Mouse (Mus musculus): ENCODE results near the gene Atp5d. TPM values are rescaled to one million over a fixed set of nuclear protein-coding genes. Genes with fewer than 3 reads are reported as not detected.

The Atp5d gene
- polyA plus RNA-seq, 1 experiment = 242 TPM

DNA sequence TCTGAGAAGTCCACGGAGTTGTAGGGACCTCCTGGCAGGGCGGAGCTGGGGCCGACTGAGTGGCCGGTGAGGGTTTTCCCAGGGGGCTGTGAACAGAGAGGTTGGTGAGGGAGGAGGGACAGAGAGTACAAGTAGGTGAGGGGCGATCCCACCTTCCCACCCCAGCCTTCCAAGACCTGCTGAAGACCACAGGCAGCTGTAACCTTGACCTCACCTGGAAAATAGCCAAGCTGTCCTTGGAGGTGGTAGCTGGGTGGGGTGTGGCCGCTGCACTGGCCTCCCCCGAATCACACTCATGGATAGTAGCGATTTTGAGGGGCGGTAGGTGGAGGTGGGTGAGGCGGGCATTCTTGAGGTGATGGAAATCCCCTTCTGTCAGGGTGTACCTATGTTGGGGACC is 3.3 kb upstream of the Atp5d start:
- TF ChIP-seq POLR2A (IDR thresholded peaks at IDR 0.05; ENCODE audit: insufficient read depth, low read length) (no peak), EP300 (IDR thresholded peaks at IDR 0.05; ENCODE audit: insufficient read depth, low read depth, low read length) (no peak), CTCF (IDR thresholded peaks at IDR 0.05; ENCODE audit: low read depth, low read length) (no peak)
- Histone ChIP-seq H3K9ac (ENCODE audit: low read depth, poor library complexity, severe bottlenecking) (no peak overlapping the region), H3K36me3 (ENCODE audit: control insufficient read depth, insufficient read depth, low read length, poor library complexity, severe bottlenecking) (no peaks in the 10 kb centered on the region), H3K4me3 (ENCODE audit: low read depth, low read length) (no peak overlapping the region), H3K27ac (ENCODE audit: insufficient read depth, low read length) (no peak overlapping the region), H3K27me3 (ENCODE audit: control insufficient read depth, insufficient read depth, low read length, poor library complexity, severe bottlenecking) (no peaks in the 10 kb centered on the region), H3K9me3 (replicated peaks; ENCODE audit: control insufficient read depth, insufficient read depth, low read length, poor library complexity, severe bottlenecking) (no peaks in the 10 kb centered on the region), H3K4me1 (ENCODE audit: control insufficient read depth, insufficient read depth, low read length) (no peaks in the 10 kb centered on the region)

- no peaks in the 10 kb centered on the region for H3K4me1 ChIP-seq (ENCODE audit: control insufficient read depth, insufficient read depth, low read length)
- H3K4me3 ChIP-seq (ENCODE audit: low read depth, low read length) = no peak overlapping the region
- H3K27ac ChIP-seq (ENCODE audit: insufficient read depth, low read length) = no peak overlapping the region
- H3K36me3 ChIP-seq (ENCODE audit: control insufficient read depth, insufficient read depth, low read length, poor library complexity, severe bottlenecking) = no peaks in the 10 kb centered on the region
- no peaks in the 10 kb centered on the region for H3K9me3 ChIP-seq (replicated peaks; ENCODE audit: control insufficient read depth, insufficient read depth, low read length, poor library complexity, severe bottlenecking)
- no peak for TF ChIP-seq POLR2A (IDR thresholded peaks at IDR 0.05; ENCODE audit: insufficient read depth, low read length)
- no peak for TF ChIP-seq CTCF (IDR thresholded peaks at IDR 0.05; ENCODE audit: low read depth, low read length)
- TF ChIP-seq EP300 (IDR thresholded peaks at IDR 0.05; ENCODE audit: insufficient read depth, low read depth, low read length) = no peak
- no peak overlapping the region for H3K9ac ChIP-seq (ENCODE audit: low read depth, poor library complexity, severe bottlenecking)
- H3K27me3 ChIP-seq (ENCODE audit: control insufficient read depth, insufficient read depth, low read length, poor library complexity, severe bottlenecking) = no peaks in the 10 kb centered on the region
These were observed 2.8 kb upstream of the Atp5d start for GRCm38 (mm10) chr10:80135641-80136040.

DNA sequence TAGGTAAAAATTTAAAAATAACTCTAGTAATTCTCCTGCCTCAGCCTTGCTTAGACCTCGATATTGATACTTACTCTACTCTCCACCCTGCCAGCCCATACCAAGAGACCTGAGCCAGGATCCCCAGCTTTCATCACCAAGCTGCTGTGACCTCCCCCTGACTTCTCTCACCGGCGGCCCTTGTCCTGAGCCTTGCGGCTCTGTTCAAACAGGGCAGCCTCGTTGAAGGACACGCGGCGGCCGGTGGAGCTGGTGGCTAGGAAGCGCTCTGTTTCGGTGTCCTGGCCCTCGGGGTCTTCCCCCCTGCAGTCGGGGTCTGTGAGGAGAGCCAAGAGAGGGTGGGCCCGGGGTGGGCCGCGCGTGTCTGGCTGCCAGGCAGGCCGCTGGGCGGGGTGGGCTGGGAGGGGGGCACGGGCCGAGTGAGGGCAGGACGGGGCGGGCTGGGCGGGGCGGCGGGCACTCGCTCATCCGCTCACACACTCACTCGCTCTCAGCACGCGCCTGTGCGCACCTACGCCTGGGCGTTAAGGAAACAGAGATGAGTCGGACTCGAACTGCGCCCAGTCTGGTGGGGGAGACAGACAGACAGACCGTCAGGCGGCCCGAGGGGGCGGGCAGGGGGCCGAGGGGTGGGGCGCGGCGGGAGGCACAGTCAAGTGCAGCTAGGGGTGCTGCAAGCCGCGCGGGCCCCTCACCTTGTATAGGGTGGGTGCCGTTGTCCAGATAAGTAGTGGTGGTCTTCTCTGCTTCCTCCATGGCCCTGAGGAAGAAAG is 2.1 kb upstream of the Atp5d start:
- no peak for TF ChIP-seq CTCF (IDR thresholded peaks at IDR 0.05; ENCODE audit: low read depth, low read length)
- TF ChIP-seq POLR2A (IDR thresholded peaks at IDR 0.05; ENCODE audit: insufficient read depth, low read length) = no peak
- TF ChIP-seq EP300 (IDR thresholded peaks at IDR 0.05; ENCODE audit: insufficient read depth, low read depth, low read length) = no peak
- Histone ChIP-seq H3K9me3 (replicated peaks; ENCODE audit: control insufficient read depth, insufficient read depth, low read length, poor library complexity, severe bottlenecking) (no peaks in the 10 kb centered on the region), H3K27ac (ENCODE audit: insufficient read depth, low read length) (no peak overlapping the region), H3K9ac (ENCODE audit: low read depth, poor library complexity, severe bottlenecking) (peak overlapping the region; percentile 27), H3K4me3 (ENCODE audit: low read depth, low read length) (peak overlapping the region; percentile 72), H3K27me3 (ENCODE audit: control insufficient read depth, insufficient read depth, low read length, poor library complexity, severe bottlenecking) (no peaks in the 10 kb centered on the region), H3K4me1 (ENCODE audit: control insufficient read depth, insufficient read depth, low read length) (no peaks in the 10 kb centered on the region), H3K36me3 (ENCODE audit: control insufficient read depth, insufficient read depth, low read length, poor library complexity, severe bottlenecking) (no peaks in the 10 kb centered on the region)

- Histone ChIP-seq H3K9ac (ENCODE audit: low read depth, poor library complexity, severe bottlenecking) (peak overlapping the region; percentile 75), H3K27me3 (ENCODE audit: control insufficient read depth, insufficient read depth, low read length, poor library complexity, severe bottlenecking) (no peaks in the 10 kb centered on the region), H3K4me3 (ENCODE audit: low read depth, low read length) (peak overlapping the region; percentile 72), H3K36me3 (ENCODE audit: control insufficient read depth, insufficient read depth, low read length, poor library complexity, severe bottlenecking) (no peaks in the 10 kb centered on the region), H3K27ac (ENCODE audit: insufficient read depth, low read length) (no peak overlapping the region), H3K9me3 (replicated peaks; ENCODE audit: control insufficient read depth, insufficient read depth, low read length, poor library complexity, severe bottlenecking) (no peaks in the 10 kb centered on the region), H3K4me1 (ENCODE audit: control insufficient read depth, insufficient read depth, low read length) (no peaks in the 10 kb centered on the region)
- TF ChIP-seq CTCF (IDR thresholded peaks at IDR 0.05; ENCODE audit: low read depth, low read length) (no peak), POLR2A (IDR thresholded peaks at IDR 0.05; ENCODE audit: insufficient read depth, low read length) (no peak), EP300 (IDR thresholded peaks at IDR 0.05; ENCODE audit: insufficient read depth, low read depth, low read length) (no peak)
These were observed 1.3 kb upstream of the Atp5d start for GRCm38 (mm10) chr10:80136952-80137625.

DNA sequence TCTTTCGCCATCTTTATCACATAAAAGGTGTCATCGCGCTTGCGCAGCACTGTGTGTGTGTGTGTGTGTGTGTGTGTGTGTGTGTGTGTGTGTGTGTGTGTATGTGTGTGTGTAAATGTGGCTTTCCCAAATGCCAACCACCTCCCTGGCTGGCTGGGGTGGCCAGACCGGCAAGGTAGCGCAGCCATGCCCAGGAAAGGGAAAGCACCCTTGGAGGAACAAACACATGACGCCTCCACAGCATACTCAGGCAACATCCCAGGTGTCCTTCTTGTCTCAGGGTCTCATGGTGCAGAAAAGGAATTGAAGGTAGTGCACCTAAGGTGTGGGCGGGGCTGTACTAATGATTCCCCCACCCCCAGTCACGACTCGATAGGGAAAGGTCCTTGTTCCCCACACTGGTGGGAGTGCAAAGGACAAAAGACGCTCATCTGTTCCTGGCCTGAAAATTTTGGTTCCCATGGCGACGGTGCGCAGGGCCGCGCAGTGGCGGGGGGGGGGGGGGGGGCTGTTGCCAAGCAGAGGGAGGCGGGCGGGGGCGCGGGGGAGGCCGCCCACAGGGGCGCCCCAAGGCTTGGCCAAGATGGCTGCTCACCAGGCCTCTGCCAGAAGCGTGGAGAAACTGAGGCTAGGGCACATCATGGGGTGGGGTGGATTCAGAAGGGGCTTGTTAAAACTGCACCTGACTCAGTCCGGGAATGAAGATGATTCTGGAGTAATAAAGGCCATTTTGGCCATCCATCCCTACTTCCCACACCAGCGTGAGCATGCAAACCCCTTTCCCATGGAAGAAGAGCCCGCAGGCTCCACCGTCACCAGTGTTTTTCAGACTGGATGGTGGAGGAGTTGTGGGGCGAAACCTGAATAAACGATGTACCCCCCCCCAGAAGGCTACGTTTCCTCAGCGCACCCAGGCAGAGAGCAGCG is 543 bp upstream of the Atp5d start:
- H3K4me3 ChIP-seq (ENCODE audit: low read depth, low read length) = peak overlapping the region; percentile 84
- no peaks in the 10 kb centered on the region for H3K27me3 ChIP-seq (ENCODE audit: control insufficient read depth, insufficient read depth, low read length, poor library complexity, severe bottlenecking)
- TF ChIP-seq CTCF (IDR thresholded peaks at IDR 0.05; ENCODE audit: low read depth, low read length) (no peak), POLR2A (IDR thresholded peaks at IDR 0.05; ENCODE audit: insufficient read depth, low read length) (no peak), EP300 (IDR thresholded peaks at IDR 0.05; ENCODE audit: insufficient read depth, low read depth, low read length) (no peak)
- H3K9ac ChIP-seq (ENCODE audit: low read depth, poor library complexity, severe bottlenecking) = peak overlapping the region; percentile 75
- no peaks in the 10 kb centered on the region for H3K9me3 ChIP-seq (replicated peaks; ENCODE audit: control insufficient read depth, insufficient read depth, low read length, poor library complexity, severe bottlenecking)
- no peaks in the 10 kb centered on the region for H3K4me1 ChIP-seq (ENCODE audit: control insufficient read depth, insufficient read depth, low read length)
- H3K27ac ChIP-seq (ENCODE audit: insufficient read depth, low read length) = peak overlapping the region; percentile 19; the same call in 1 of the 2 replicates
- H3K36me3 ChIP-seq (ENCODE audit: control insufficient read depth, insufficient read depth, low read length, poor library complexity, severe bottlenecking) = no peaks in the 10 kb centered on the region
